Mouse (Mus musculus) bone marrow macrophage, adult 2 months (primary cell): ENCODE results near the gene Fkbpl.

ENCODE experiments used
- CTCF ChIP-seq: IDR thresholded peaks from 2 replicates; pipeline ENCODE4 v1.5.1; 2012; ENCODE audit warnings: low read depth, mild to moderate bottlenecking, low read length, moderate library complexity
- POLR2A ChIP-seq: IDR thresholded peaks from 2 replicates; pipeline ENCODE4 v1.6.1; 2012; ENCODE audit warnings: mild to moderate bottlenecking, low read depth, low read length, borderline replicate concordance

GRCm38 (mm10) chr17:34628644-34628967 lies 16.0 kb upstream of the Fkbpl start:
- no peak for TF ChIP-seq CTCF
- TF ChIP-seq POLR2A, result no peak
